Mouse (Mus musculus) erythroblast, embryonic 14.5 days (primary cell): ENCODE measurements around the gene Mapk8ip3.

Experiments
- GATA1 ChIP-seq: IDR thresholded peaks from 2 replicates; pipeline ENCODE4 v1.6.1; 2012; ENCODE audit warnings: low read length, inconsistent platforms, mixed read lengths
- TAL1 ChIP-seq: IDR thresholded peaks from 3 replicates; pipeline ENCODE4 v1.6.1; 2012; ENCODE audit warnings: low read length, inconsistent platforms, mixed read lengths

DNA sequence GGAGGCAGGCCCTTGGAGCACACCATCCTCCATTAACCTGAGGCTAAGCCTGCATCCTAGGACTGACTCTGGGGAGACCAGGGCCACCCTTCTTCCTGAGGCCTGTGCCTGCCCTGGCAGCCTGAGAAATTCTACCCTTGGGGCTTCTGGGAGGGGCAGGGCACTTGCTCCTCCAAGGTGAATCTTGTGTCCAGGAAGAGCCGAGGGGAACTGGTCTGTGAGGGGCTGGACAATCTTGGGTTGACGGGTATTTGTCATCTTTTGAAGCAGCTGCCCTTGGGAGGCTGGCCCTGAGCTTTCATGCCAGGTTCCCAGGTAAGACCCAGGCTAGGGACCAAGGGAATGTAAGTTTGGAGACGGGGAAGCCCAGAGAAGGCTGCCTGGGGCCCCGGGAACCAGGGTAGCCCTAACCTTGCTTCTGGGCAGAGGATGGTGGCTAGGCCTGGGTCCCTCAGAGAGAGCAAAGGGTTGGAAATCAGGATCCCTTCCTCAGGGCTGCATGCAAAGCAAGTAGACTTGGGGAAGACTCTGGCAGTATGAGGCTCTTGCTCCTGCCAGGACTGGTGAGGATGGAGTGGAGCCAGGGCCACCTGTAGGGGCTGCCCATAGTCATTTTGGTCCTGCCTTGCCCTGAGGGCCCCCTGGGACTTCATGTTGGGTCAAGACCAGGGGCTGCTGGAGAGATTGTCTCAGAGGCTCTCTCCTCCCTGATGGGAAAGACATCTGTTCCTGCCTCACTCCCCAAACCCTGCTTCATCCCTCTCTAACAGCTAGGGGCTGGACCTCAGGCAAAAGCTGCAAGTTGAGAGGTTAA, 38.5 kb downstream of the Mapk8ip3 start:
- TF ChIP-seq GATA1, result no peak
- TF ChIP-seq TAL1, result no peak
